Mouse (Mus musculus) G1E (cell line): ENCODE measurements at regions not wholly inside any gene's neighbourhood (a gene's known extent, or its start where the extent isn't known, plus 50 kb on each side); places are given as distances from the start of the nearest gene placed in this dataset.
"Not testable (repeated sequence)": the region's sequence is repeated elsewhere in the genome, so short reads cannot be mapped to it uniquely, and the experiment has no call there.

Experiments
- CTCF ChIP-seq: IDR thresholded peaks from 2 replicates; pipeline ENCODE4 v1.5.1; 2012; ENCODE audit warnings: low read depth, low read length, inconsistent platforms, mixed read lengths
- GATA1 ChIP-seq: IDR thresholded peaks from 2 replicates; pipeline ENCODE4 v1.6.1; 2012; ENCODE audit warnings: borderline replicate concordance, low read length, inconsistent platforms, mixed read lengths
- GATA2 ChIP-seq: IDR thresholded peaks from 2 replicates; pipeline ENCODE4 v1.6.1; 2012; ENCODE audit warnings: low read depth, low read length, inconsistent platforms, borderline replicate concordance
- POLR2AphosphoS5 ChIP-seq: IDR thresholded peaks from 2 replicates; pipeline ENCODE4 v1.6.1; 2012; ENCODE audit warnings: low read depth, low read length, inconsistent platforms; ENCODE audit not compliant: insufficient replicate concordance
- TAL1 ChIP-seq: conservative IDR thresholded peaks from 2 replicates; pipeline ENCODE4 v1.6.1; 2012; ENCODE audit warnings: low read depth, low read length, inconsistent platforms, mixed read lengths

DNA sequence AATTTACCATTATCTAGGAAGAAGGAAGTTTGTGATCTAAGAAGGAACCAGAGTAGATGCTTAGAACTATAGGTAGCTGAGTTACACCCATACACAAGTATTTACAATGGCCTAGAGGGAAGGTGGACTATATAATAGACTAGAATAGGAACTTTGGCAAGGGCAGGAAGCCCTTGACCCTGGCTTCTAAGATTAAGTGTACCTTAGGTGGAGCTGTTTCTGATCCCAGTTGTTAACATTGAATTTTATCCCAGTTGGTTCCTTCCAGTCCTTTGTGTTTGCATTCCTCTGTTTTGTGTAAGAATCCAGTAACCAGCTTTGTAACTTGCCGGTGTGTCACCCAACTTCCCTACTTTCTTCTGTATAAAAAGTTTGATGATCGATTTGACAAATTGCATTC, 294.1 kb downstream of the Plod2 start:
- TF ChIP-seq GATA1, CTCF, POLR2AphosphoS5, TAL1, GATA2: not testable (repeated sequence)
